Comparison of ENCODE assay signal across 11 mouse cellular contexts in the genomic region with DNA sequence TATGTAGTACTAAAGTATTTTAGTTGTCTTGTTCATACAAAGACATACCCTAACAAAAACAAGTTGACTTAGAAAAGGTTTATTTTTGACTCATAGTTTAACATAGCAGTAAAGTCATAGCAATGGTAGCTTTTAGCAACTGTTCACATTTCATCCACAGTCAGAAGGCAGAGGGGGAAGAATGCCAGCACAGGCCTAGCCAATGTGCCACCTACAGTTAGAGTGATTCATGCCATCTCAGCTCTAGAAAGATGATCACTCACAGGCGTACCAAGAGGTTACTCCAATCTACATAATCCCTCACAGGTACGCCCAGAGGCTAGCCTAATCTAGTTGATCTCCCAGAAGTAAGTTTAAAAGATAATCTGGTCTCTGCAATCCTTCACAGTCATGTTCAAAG.
A peak's percentile ranks its signal among the peaks of the same experiment; 100 is the strongest.
DNase-seq lines count a peak whose midpoint lies in the region.
"Had no signal": no experiment of that assay in that cellular context is flagged by ENCODE, and none has a peak within 500 bp of the region (broad histone marks: within the 10 kb centered on the region; RNA-seq: fewer than 3 reads in every experiment).

No protein-coding gene starts in this region.

- DNase-seq in cerebellum, postnatal 10 days, result peak; percentile 23 to 43
- no peak for DNase-seq in cerebellum, adult 9-11 months
- peak; percentile 14 for DNase-seq in layer of hippocampus, adult 11-12 months (ENCODE audit: low spot score)
- DNase-seq in layer of hippocampus, postnatal 10 days (ENCODE audit: low spot score in 2 of 2), result no peak
- DNase-seq in left cerebral cortex, adult 18-20 months (ENCODE audit: low spot score in 2 of 2), result peak; percentile 6 to 7
- no peak for DNase-seq in left cerebral cortex, adult 8-10 months (ENCODE audit: low spot score in 2 of 2)
- DNase-seq in adrenal gland, postnatal 14 days, result no peak
- DNase-seq: adrenal gland, postnatal 25 days; gastrocnemius, postnatal 14 days; heart, adult 2 months; heart, postnatal 14 days had no signal

Comparison
In these comparisons a context has a peak if more than half of its experiments do, and no peak if none do; other contexts are left out.
1. DNase-seq: peak in cerebellum, postnatal 10 days (2 of 2), layer of hippocampus, adult 11-12 months (single experiment) and left cerebral cortex, adult 18-20 months (2 of 2); none in cerebellum, adult 9-11 months (single experiment), layer of hippocampus, postnatal 10 days (0 of 2), left cerebral cortex, adult 8-10 months (0 of 2) and adrenal gland, postnatal 14 days (single experiment).